In genomic region chr11:103359841-103360641, GRCm38 (mm10) we compare ENCODE assay signal across 8 mouse cellular contexts. TPM values are rescaled to one million over a fixed set of nuclear protein-coding genes. Genes with fewer than 3 reads are reported as not detected.
DNase-seq lines count a peak whose midpoint lies in the region; ATAC-seq and TF ChIP-seq lines count a peak whose summit lies in the region.

No protein-coding gene starts in this region.

- TF ChIP-seq CTCF in heart, adult 2 months (IDR thresholded peaks at IDR 0.05) = no peak; the same call in 1 of the 2 replicates
- TF ChIP-seq CTCF in kidney, adult 2 months (conservative IDR thresholded peaks at IDR 0.05; ENCODE audit: insufficient read depth, insufficient read length, low read depth, low read length) = peak; percentile 63

- peaks cover 4% of the 10 kb centered on the region; the same call in 1 of the 2 replicates for H3K9me3 ChIP-seq in erythroblast, embryonic 14.5 days (ENCODE audit: control insufficient read depth, low read length)
- H3K9me3 ChIP-seq in limb, embryonic 15.5 days = no peaks in the 10 kb centered on the region
- no peaks in the 10 kb centered on the region for H3K9me3 ChIP-seq in midbrain, embryonic 16.5 days (replicated peaks; ENCODE audit: control insufficient read depth, low read length, poor library complexity, severe bottlenecking)

- no peaks in the 10 kb centered on the region for H3K79me2 ChIP-seq in heart, adult 2 months (replicated peaks; ENCODE audit: control insufficient read depth, insufficient read depth, low read length)

- WGBS in heart, adult 2 months = 5% methylated on average over 60 of the region's 60 CpGs
- WGBS in kidney, adult 2 months = 7% methylated on average over 60 of the region's 60 CpGs
- WGBS in limb, embryonic 15.5 days = 2% methylated on average over 59 of the region's 60 CpGs
- under 1% methylated on average over 60 of the region's 60 CpGs for WGBS in midbrain, embryonic 16.5 days

- H3K36me3 ChIP-seq in erythroblast, embryonic 14.5 days (ENCODE audit: control insufficient read depth) = no peaks in the 10 kb centered on the region
- no peaks in the 10 kb centered on the region for H3K36me3 ChIP-seq in heart, adult 2 months (ENCODE audit: control insufficient read depth, insufficient read depth, low read length)
- no peaks in the 10 kb centered on the region for H3K36me3 ChIP-seq in kidney, adult 2 months (ENCODE audit: control insufficient read depth, insufficient read depth, low read length)
- H3K36me3 ChIP-seq in limb, embryonic 15.5 days = no peaks in the 10 kb centered on the region
- H3K36me3 ChIP-seq in midbrain, embryonic 16.5 days (ENCODE audit: control insufficient read depth, insufficient read depth, low read length) = no peaks in the 10 kb centered on the region

- H3K27ac ChIP-seq in heart, adult 2 months = peak overlapping the region; percentile 66
- 0 out of 2 replicates have a peak overlapping the region, but pooled peaks have one; percentile 22 for H3K27ac ChIP-seq in kidney, adult 2 months (ENCODE audit: insufficient read depth, low read depth, low read length)
- H3K27ac ChIP-seq in limb, embryonic 15.5 days = peak overlapping the region; percentile 22; the same call in 1 of the 2 replicates
- no peak overlapping the region for H3K27ac ChIP-seq in midbrain, embryonic 16.5 days (ENCODE audit: low read length)

- H3K4me1 ChIP-seq in erythroblast, embryonic 14.5 days (ENCODE audit: control insufficient read depth) = peaks cover 32% of the 10 kb centered on the region
- H3K4me1 ChIP-seq in heart, adult 2 months (ENCODE audit: control insufficient read depth, insufficient read depth, low read length) = peaks cover 12% of the 10 kb centered on the region
- peaks cover 18% of the 10 kb centered on the region for H3K4me1 ChIP-seq in kidney, adult 2 months (ENCODE audit: control insufficient read depth, insufficient read depth, low read length)
- peaks cover 62% of the 10 kb centered on the region for H3K4me1 ChIP-seq in limb, embryonic 15.5 days
- peaks cover 28% of the 10 kb centered on the region for H3K4me1 ChIP-seq in midbrain, embryonic 16.5 days (ENCODE audit: control insufficient read depth, insufficient read depth, low read length)

- ATAC-seq in erythroblast, adult 5-6 weeks (replicated peaks; ENCODE audit: low FRiP score, poor library complexity, severe bottlenecking) = no peak
- ATAC-seq in limb, embryonic 15.5 days (ENCODE audit: insufficient number of reproducible peaks, low FRiP score, low TSS enrichment, low read depth) = peak; percentile 63; the same call in 1 of the 2 replicates
- peak; percentile 63 for ATAC-seq in midbrain, embryonic 16.5 days

- H3K27me3 ChIP-seq in erythroblast, embryonic 14.5 days (ENCODE audit: control insufficient read depth) = peaks cover 70% of the 10 kb centered on the region
- H3K27me3 ChIP-seq in heart, adult 2 months (ENCODE audit: control insufficient read depth, insufficient read depth, low read length) = no peaks in the 10 kb centered on the region
- H3K27me3 ChIP-seq in kidney, adult 2 months (replicated peaks; ENCODE audit: control insufficient read depth, insufficient read depth, low read length) = no peaks in the 10 kb centered on the region
- peaks cover 80% of the 10 kb centered on the region for H3K27me3 ChIP-seq in limb, embryonic 15.5 days
- peaks cover 45% of the 10 kb centered on the region for H3K27me3 ChIP-seq in midbrain, embryonic 16.5 days (ENCODE audit: control insufficient read depth, insufficient read depth, low read depth, low read length)

- H3K9ac ChIP-seq in heart, adult 2 months (ENCODE audit: low read depth, low read length) = peak overlapping the region; percentile 86
- H3K9ac ChIP-seq in limb, embryonic 15.5 days = peak overlapping the region; percentile 53
- H3K9ac ChIP-seq in midbrain, embryonic 16.5 days (ENCODE audit: low read depth, low read length) = peak overlapping the region; percentile 66

- peak overlapping the region; percentile 86 for H3K4me2 ChIP-seq in limb, embryonic 15.5 days
- H3K4me2 ChIP-seq in midbrain, embryonic 16.5 days (ENCODE audit: low read length) = peak overlapping the region; percentile 76

- peak overlapping the region; percentile 49 for H3K4me3 ChIP-seq in erythroblast, embryonic 14.5 days (replicated peaks)
- peak overlapping the region; percentile 44 for H3K4me3 ChIP-seq in heart, adult 2 months
- peak overlapping the region; percentile 59 for H3K4me3 ChIP-seq in kidney, adult 2 months (ENCODE audit: insufficient read depth, low read depth, low read length)
- H3K4me3 ChIP-seq in limb, embryonic 15.5 days = peak overlapping the region; percentile 53
- peak overlapping the region; percentile 45 for H3K4me3 ChIP-seq in midbrain, embryonic 16.5 days (ENCODE audit: low read depth, low read length)

- intact Hi-C loops in heart, adult 2 months (cut with DNase I) = loop anchor here (1.0 to 5.0 kb wide), 3 partner anchors 39 to 196 kb away; no protein-coding TSS in a partner anchor

- no peak for TF ChIP-seq POLR2A in heart, adult 2 months (IDR thresholded peaks at IDR 0.05; ENCODE audit: insufficient read depth, low read depth, low read length)
- no peak for TF ChIP-seq POLR2A in kidney, adult 2 months (IDR thresholded peaks at IDR 0.05; ENCODE audit: low read depth, low read length)

- DNase-seq in embryo, embryonic 9.5 days (ENCODE audit: extremely low spot score) = peak; percentile 87
- DNase-seq in heart, adult 2 months = peak; percentile 91 to 92
- peak; percentile 91 for DNase-seq in kidney, adult 2 months
- peak; percentile 68 to 84 for DNase-seq in spleen, postnatal 10 days (ENCODE audit: low spot score in 2 of 2)

- no peak for TF ChIP-seq EP300 in heart, adult 2 months (IDR thresholded peaks at IDR 0.05; ENCODE audit: insufficient read depth, low read depth, low read length)

RNA-seq across cellular contexts. Expression of gene Arhgap27, which starts 3.5 kb away (rescaled TPM):
- polyA plus RNA-seq in erythroblast, embryonic 14.5 days (2012) = 0.27 and 0.48 TPM in 2 replicates
- total RNA-seq in erythroblast, adult 5-6 weeks (2015; ENCODE audit: low replicate concordance) = 5.6 and 7.9 TPM in 2 replicates
- 4.9 and 5.7 TPM in 2 replicates for total RNA-seq in erythroblast, adult 5-6 weeks (2017; ENCODE audit: low replicate concordance)
- 10 to 100 TPM; 14.1 to 22.9 TPM for total RNA-seq in heart, adult 2 months (2021)
- polyA plus RNA-seq in heart, adult 2 months (2012; rRNA removed) = 15.0 and 18.5 TPM in 2 replicates
- polyA plus RNA-seq in kidney, adult 2 months (2012; rRNA removed) = 38.4 and 46.8 TPM in 2 replicates
- polyA plus RNA-seq in limb, embryonic 15.5 days (2015; fragmentation: Nextera tagmentation; extraction: Ambion mirVana) = 11.7 and 14.0 TPM in 2 replicates
- 3.8 and 4.4 TPM in 2 replicates for polyA plus RNA-seq in midbrain, embryonic 16.5 days (2015; fragmentation: Nextera tagmentation; extraction: Ambion mirVana)

RNA-seq across cellular contexts. Expression of gene Plekhm1, which starts 52.4 kb away (rescaled TPM):
- 0.51 and 0.58 TPM in 2 replicates for polyA plus RNA-seq in erythroblast, embryonic 14.5 days (2012)
- total RNA-seq in erythroblast, adult 5-6 weeks (2015; ENCODE audit: low replicate concordance) = 27.9 and 36.4 TPM in 2 replicates
- 25.6 and 25.7 TPM in 2 replicates for total RNA-seq in erythroblast, adult 5-6 weeks (2017; ENCODE audit: low replicate concordance)
- total RNA-seq in heart, adult 2 months (2021) = 10 to 100 TPM; 10.6 to 11.9 TPM
- polyA plus RNA-seq in heart, adult 2 months (2012; rRNA removed) = 10.2 and 12.2 TPM in 2 replicates
- 21.9 and 24.0 TPM in 2 replicates for polyA plus RNA-seq in kidney, adult 2 months (2012; rRNA removed)
- polyA plus RNA-seq in limb, embryonic 15.5 days (2015; fragmentation: Nextera tagmentation; extraction: Ambion mirVana) = 8.4 and 8.6 TPM in 2 replicates
- polyA plus RNA-seq in midbrain, embryonic 16.5 days (2015; fragmentation: Nextera tagmentation; extraction: Ambion mirVana) = 8.9 and 9.6 TPM in 2 replicates
